Mouse (Mus musculus): ENCODE data around the gene Chmp2a. TPM values are rescaled to one million over a fixed set of nuclear protein-coding genes. Genes with fewer than 3 reads are reported as not detected.

Chmp2a gene
- polyA plus RNA-seq (2015; fragmentation: Illumina TruSeq; extraction: RNeasy Lipid Tissue Mini Kit (QIAGEN cat#74804); ENCODE audit: insufficient read depth, low replicate concordance), result 153 TPM

DNA sequence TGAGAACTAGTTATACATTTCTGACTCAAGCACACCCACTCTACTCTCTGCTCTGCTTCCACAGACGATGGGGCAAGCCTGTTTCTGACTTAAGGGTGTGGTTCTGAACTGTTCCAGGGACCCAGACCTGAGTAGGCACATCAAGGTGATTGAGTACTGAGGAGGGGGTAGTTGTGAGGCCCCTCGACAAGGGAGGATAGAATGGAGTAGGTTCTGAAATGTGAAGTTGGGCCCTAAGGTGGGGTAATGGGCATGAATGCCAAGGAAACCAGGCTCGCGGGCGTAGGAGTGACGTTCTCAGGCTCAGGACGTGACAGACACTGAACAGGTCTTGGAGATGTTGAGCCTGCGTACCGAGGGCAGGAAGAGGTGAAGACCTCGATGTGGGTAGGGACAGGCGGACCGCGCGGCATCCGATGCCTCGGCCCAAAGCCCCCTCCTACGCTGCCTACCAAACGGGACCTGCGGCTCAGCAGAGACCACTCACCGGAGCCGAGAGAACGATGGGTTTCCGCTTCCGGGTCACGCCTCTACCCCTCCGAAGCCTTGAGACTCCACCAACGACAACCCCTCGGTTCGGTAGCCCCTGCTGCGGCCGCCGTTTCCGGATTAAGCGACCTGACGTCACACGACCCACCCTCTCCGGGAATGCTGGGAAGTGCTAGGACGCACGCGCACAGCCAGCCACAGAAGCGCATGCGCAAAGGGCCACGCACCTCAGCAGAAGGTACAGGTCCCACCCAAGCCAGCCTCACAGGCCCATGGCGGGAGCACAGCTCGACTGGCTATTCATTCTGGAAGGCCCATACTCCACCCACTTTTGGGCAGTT, at the start of gene Chmp2a:
TSS of gene Chmp2a (minus strand) at position 660 of the 830 bp plus-strand sequence.

DNA sequence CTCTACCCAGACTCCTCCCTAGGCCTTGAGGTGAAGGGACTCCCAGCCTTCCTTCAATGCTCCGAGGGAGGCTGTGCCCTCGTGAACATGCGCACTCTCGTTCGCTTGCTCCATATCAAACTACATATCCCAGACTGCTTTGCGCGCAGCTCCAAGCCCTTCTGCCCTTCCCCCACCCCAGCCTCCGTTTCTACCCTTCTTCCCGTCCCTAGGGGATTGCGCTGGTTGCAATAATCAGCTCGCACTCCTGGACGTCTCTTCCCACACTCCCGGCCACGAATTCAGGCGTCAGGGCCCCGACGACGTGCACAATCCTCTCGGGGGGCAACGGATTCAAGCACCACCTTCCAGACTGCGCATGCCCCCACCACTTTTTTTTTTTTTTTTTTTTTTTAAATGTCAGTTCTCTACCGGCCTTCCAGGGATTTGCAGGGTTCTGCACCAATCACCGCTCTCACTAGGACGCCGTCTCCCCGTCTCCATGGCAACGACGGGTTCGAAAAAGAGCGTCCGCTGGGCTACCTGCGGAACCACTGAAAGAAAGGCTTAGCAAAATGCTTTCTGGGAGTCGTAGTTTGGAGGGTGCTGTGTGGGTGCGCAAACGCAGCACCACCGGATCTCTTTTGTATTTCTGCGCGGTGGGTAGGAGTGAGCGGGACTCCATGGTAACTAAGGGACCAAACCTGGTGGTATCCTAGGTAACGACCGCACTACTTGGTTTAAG, 19.8 kb upstream of the Chmp2a start, which contains the start of gene Mzf1:
TSS of gene Mzf1 (minus strand) at position 478 of the 724 bp plus-strand sequence.

DNA sequence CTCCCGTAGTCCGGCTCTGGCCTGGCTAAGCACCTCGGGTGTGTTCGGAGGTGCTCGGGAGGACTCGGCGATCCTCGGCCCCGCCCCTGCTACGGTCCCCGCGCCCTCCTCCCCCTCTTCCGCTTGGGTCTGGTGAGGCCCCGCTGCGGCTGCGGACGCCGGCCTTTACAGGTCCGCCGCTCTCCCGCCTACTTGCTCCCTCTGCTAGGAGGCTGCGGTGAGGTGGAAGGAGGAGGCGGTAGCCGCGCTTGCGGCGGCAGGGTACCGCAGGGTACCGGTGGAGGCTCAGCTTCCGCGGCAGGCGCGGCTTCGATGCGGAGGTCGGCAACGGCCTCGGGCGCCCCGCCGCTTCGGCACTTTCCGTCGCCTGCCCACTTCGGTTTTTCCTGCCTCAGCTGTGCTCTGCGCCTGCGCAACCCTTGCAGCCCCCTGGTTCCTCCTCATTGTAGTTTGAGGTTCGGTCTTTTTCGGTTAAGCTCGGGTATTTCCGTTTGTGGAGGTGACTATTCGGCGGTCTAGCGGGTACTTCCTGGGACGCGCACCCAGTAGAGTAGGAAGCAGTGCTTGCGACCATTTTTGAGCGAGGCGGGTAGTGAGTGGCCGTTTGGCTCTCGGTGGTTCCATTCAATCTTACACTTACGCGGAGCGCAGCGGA, 3.4 kb upstream of the Chmp2a start, which contains the start of gene Ube2m:
TSS of gene Ube2m (minus strand) at position 375 of the 655 bp plus-strand sequence.

DNA sequence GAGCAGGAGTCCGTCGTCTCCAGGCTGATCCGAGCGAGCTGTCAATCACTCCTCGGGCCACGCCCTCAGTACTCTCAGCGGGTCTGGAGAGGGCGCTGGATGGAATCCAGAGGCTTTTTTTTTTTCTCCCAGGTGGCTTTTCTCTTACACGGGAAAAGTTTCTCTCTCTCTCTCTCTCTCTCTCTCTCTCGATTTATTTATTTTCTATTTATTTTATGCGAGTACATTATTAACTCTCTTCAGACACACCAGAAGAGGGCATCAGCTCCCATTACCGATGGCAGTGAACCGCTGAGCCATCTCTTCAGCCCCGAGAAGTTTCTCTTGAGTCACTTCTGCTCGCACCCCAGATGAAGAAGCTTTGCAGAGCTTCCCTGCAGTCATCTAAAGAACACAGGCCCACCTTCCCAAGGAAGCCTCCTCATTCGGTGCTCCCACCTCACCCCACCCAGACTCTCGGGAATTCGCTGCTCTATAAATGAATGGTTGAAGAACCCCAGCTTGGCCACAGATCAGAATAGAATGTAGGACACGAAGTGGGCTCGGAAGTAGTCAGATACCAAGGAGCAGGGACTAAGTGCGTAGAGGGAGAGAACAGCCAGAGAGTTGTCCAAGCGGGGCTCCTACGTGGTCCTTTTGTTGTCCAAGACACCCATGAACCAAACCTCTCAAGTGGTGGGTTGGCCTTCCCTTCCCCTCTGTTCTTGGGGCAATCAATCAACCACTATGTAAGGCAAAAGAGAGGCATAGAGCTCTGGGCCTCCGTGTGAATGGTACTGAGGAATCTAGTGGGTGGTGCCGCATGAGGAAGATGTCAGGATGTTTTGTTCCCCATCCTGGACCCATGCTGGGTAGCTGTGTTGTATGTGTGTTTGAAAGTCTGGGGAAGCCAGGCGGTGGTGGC, 24.4 kb downstream of the Chmp2a start, which contains the start of gene Zbtb45:
TSS of gene Zbtb45 (minus strand) at position 30 of the 904 bp plus-strand sequence.

DNA sequence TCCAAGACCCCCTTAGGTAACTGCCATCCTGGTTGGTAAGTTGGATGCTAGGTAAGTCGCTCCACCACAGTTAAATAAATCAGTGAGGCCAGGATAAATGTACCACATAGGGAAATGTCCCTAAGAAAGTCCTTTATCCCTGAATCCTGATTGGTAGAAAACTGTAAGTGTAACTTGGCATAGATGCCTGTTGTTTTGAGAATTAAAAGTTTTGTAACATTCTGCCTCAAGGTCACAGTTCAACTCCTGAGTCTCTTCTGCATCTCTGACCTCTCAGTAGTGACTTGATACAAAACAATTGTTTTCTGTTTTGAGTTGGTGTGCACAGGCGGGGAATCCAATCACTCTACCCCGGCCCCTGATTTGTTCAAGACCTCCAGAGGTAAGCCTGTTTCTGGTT, 35.8 kb downstream of the Chmp2a start, which contains the start of gene Trim28:
TSS of gene Trim28 (plus strand) at position 264 of the 400 bp plus-strand sequence.

DNA sequence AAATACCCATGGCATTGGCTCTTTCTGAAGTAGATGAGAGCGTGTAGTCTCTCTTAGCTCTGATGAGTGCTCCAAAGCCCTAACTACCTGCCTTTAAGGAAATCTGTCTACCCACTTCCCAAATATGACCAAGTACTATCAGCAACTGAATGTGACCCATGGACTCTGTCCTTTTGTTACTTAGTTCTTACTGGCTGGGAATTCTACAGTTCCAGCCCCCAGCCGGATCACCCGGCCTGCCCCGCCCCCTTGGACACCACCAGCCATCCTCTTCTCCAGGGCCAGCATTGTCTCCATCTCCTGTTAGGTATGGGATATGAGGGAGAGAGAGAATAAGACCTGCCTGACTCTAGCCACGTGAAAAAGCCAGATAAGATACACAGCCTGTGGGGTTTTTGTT, 36.6 kb downstream of the Chmp2a start, which contains the start of gene Slc27a5:
TSS of gene Slc27a5 (minus strand) at position 140 of the 400 bp plus-strand sequence.

Other genes with a start within 250 kb of the Chmp2a start
- 3.6 TPM for gene Zscan18, start 231.2 kb downstream of the Chmp2a start, polyA plus RNA-seq (2015; fragmentation: Illumina TruSeq; extraction: RNeasy Lipid Tissue Mini Kit (QIAGEN cat#74804); ENCODE audit: insufficient read depth, low replicate concordance)
- 27.5 TPM for gene Zfp329, start 215.9 kb downstream of the Chmp2a start, polyA plus RNA-seq (2015; fragmentation: Illumina TruSeq; extraction: RNeasy Lipid Tissue Mini Kit (QIAGEN cat#74804); ENCODE audit: insufficient read depth, low replicate concordance)
- gene Zfp110, start 200.0 kb downstream of the Chmp2a start, polyA plus RNA-seq (2015; fragmentation: Illumina TruSeq; extraction: RNeasy Lipid Tissue Mini Kit (QIAGEN cat#74804); ENCODE audit: insufficient read depth, low replicate concordance), result 50.1 TPM
- 4.6 TPM for gene Zfp128, start 153.6 kb downstream of the Chmp2a start, polyA plus RNA-seq (2015; fragmentation: Illumina TruSeq; extraction: RNeasy Lipid Tissue Mini Kit (QIAGEN cat#74804); ENCODE audit: insufficient read depth, low replicate concordance)
- 14.1 TPM for gene Zscan22, start 137.0 kb downstream of the Chmp2a start, polyA plus RNA-seq (2015; fragmentation: Illumina TruSeq; extraction: RNeasy Lipid Tissue Mini Kit (QIAGEN cat#74804); ENCODE audit: insufficient read depth, low replicate concordance)
- 814 TPM for gene Rps5, start 112.5 kb downstream of the Chmp2a start, polyA plus RNA-seq (2015; fragmentation: Illumina TruSeq; extraction: RNeasy Lipid Tissue Mini Kit (QIAGEN cat#74804); ENCODE audit: insufficient read depth, low replicate concordance)
- 0.29 TPM for gene Rnf225, start 107.4 kb downstream of the Chmp2a start, polyA plus RNA-seq (2015; fragmentation: Illumina TruSeq; extraction: RNeasy Lipid Tissue Mini Kit (QIAGEN cat#74804); ENCODE audit: insufficient read depth, low replicate concordance)
- 5.0 TPM for gene Zfp324, start 69.0 kb downstream of the Chmp2a start, polyA plus RNA-seq (2015; fragmentation: Illumina TruSeq; extraction: RNeasy Lipid Tissue Mini Kit (QIAGEN cat#74804); ENCODE audit: insufficient read depth, low replicate concordance)
- gene Zfp446, start 57.0 kb downstream of the Chmp2a start, polyA plus RNA-seq (2015; fragmentation: Illumina TruSeq; extraction: RNeasy Lipid Tissue Mini Kit (QIAGEN cat#74804); ENCODE audit: insufficient read depth, low replicate concordance), result 9.2 TPM
- 0.10 TPM for gene Slc27a5, start 36.6 kb downstream of the Chmp2a start, polyA plus RNA-seq (2015; fragmentation: Illumina TruSeq; extraction: RNeasy Lipid Tissue Mini Kit (QIAGEN cat#74804); ENCODE audit: insufficient read depth, low replicate concordance)
- 194 TPM for gene Trim28, start 35.7 kb downstream of the Chmp2a start, polyA plus RNA-seq (2015; fragmentation: Illumina TruSeq; extraction: RNeasy Lipid Tissue Mini Kit (QIAGEN cat#74804); ENCODE audit: insufficient read depth, low replicate concordance)
- gene Zbtb45, start 24.8 kb downstream of the Chmp2a start, polyA plus RNA-seq (2015; fragmentation: Illumina TruSeq; extraction: RNeasy Lipid Tissue Mini Kit (QIAGEN cat#74804); ENCODE audit: insufficient read depth, low replicate concordance), result 4.0 TPM
- 112 TPM for gene Ube2m, start 3.5 kb upstream of the Chmp2a start, polyA plus RNA-seq (2015; fragmentation: Illumina TruSeq; extraction: RNeasy Lipid Tissue Mini Kit (QIAGEN cat#74804); ENCODE audit: insufficient read depth, low replicate concordance)
- gene Mzf1, start 20.0 kb upstream of the Chmp2a start, polyA plus RNA-seq (2015; fragmentation: Illumina TruSeq; extraction: RNeasy Lipid Tissue Mini Kit (QIAGEN cat#74804); ENCODE audit: insufficient read depth, low replicate concordance), result 0.65 TPM
- not detected for gene Vmn1r85, start 60.4 kb upstream of the Chmp2a start, polyA plus RNA-seq (2015; fragmentation: Illumina TruSeq; extraction: RNeasy Lipid Tissue Mini Kit (QIAGEN cat#74804); ENCODE audit: insufficient read depth, low replicate concordance)
- not detected for gene Vmn1r86, start 85.1 kb upstream of the Chmp2a start, polyA plus RNA-seq (2015; fragmentation: Illumina TruSeq; extraction: RNeasy Lipid Tissue Mini Kit (QIAGEN cat#74804); ENCODE audit: insufficient read depth, low replicate concordance)
- not detected for gene Vmn1r87, start 105.3 kb upstream of the Chmp2a start, polyA plus RNA-seq (2015; fragmentation: Illumina TruSeq; extraction: RNeasy Lipid Tissue Mini Kit (QIAGEN cat#74804); ENCODE audit: insufficient read depth, low replicate concordance)
- not detected for gene Vmn1r88, start 124.8 kb upstream of the Chmp2a start, polyA plus RNA-seq (2015; fragmentation: Illumina TruSeq; extraction: RNeasy Lipid Tissue Mini Kit (QIAGEN cat#74804); ENCODE audit: insufficient read depth, low replicate concordance)
- gene Vmn1r89, start 178.2 kb upstream of the Chmp2a start, polyA plus RNA-seq (2015; fragmentation: Illumina TruSeq; extraction: RNeasy Lipid Tissue Mini Kit (QIAGEN cat#74804); ENCODE audit: insufficient read depth, low replicate concordance), result not detected
- 37.2 TPM for gene Lig1, start 242.5 kb upstream of the Chmp2a start, polyA plus RNA-seq (2015; fragmentation: Illumina TruSeq; extraction: RNeasy Lipid Tissue Mini Kit (QIAGEN cat#74804); ENCODE audit: insufficient read depth, low replicate concordance)
- 7.2 TPM for gene Zswim9, start 243.9 kb upstream of the Chmp2a start, polyA plus RNA-seq (2015; fragmentation: Illumina TruSeq; extraction: RNeasy Lipid Tissue Mini Kit (QIAGEN cat#74804); ENCODE audit: insufficient read depth, low replicate concordance)

Measured in spleen, adult 10 weeks (tissue).